Mouse (Mus musculus) limb, embryonic 12.5 days (tissue): ENCODE data around the gene Oosp3. TPM values are rescaled to one million over a fixed set of nuclear protein-coding genes. Genes with fewer than 3 reads are reported as not detected.

Experiments used
- ATAC-seq: fragments of 200-750 bp; cut with Nextera tagmentation; 2 replicates; pipeline ENCODE4 v1.8.0; 2017; ENCODE audit warnings: low read depth, moderate TSS enrichment; ENCODE audit not compliant: insufficient number of reproducible peaks, insufficient read depth, low FRiP score, low TSS enrichment
- H3K27ac ChIP-seq: fragments of 300-500 bp; sonication (generic); 2 replicates; pipeline ENCODE4 v1.5.1; 2016; ENCODE audit warnings: mild to moderate bottlenecking, moderate library complexity
- H3K27me3 ChIP-seq: fragments of 300-500 bp; sonication (generic); 2 replicates; pipeline ENCODE4 v1.6.1; 2016; ENCODE audit warnings: mild to moderate bottlenecking, moderate library complexity
- H3K36me3 ChIP-seq: fragments of 300-500 bp; sonication (generic); 2 replicates; pipeline ENCODE4 v1.6.1; 2016; ENCODE audit warnings: mild to moderate bottlenecking, moderate library complexity
- H3K4me1 ChIP-seq: fragments of 300-500 bp; sonication (generic); replicated peaks from 2 replicates; pipeline ENCODE4 v1.6.1; 2016
- H3K4me2 ChIP-seq: fragments of 300-500 bp; sonication (generic); 2 replicates; pipeline ENCODE4 v1.6.1; 2016; ENCODE audit warnings: mild to moderate bottlenecking, moderate library complexity
- H3K4me3 ChIP-seq: fragments of 300-500 bp; sonication (generic); replicated peaks from 2 replicates; pipeline ENCODE4 v1.5.1; 2016; ENCODE audit warnings: mild to moderate bottlenecking
- H3K9ac ChIP-seq: fragments of 300-500 bp; sonication (generic); replicated peaks from 2 replicates; pipeline ENCODE4 v1.6.1; 2016; ENCODE audit warnings: mild to moderate bottlenecking, moderate library complexity
- H3K9me3 ChIP-seq: fragments of 300-500 bp; sonication (generic); 2 replicates; pipeline ENCODE4 v1.6.1; 2016; ENCODE audit warnings: mild to moderate bottlenecking, moderate library complexity
- WGBS: fragments of 180-500 bp; shearing (Covaris S2); methylation state at CpG from one replicate; pipeline ENCODE4 v1.1.7; 2016; 5-methylcytosine and 5-hydroxymethylcytosine counted together
- polyA plus RNA-seq: library from polyadenylated mRNA; unstranded; fragments of >200 nt; fragmentation: Nextera tagmentation; extraction: Ambion mirVana; gene quantifications from 2 replicates; pipeline ENCODE4 v1.2.1, GENCODE M21; 2016

Oosp3 gene
- not detected in 2 replicates for polyA plus RNA-seq

GRCm38 (mm10) chr19:11696755-11697154 is at the start of gene Oosp3:
Gene Oosp3 (plus strand): TSS chr19:11697055.
- H3K4me3 ChIP-seq, result no peak within 1 kb of the TSS
- H3K9ac ChIP-seq, result no peak within 1 kb of the TSS
- WGBS, result 80% methylated on average over 2 of the region's 2 CpGs
- no peaks in the 10 kb centered on the region for H3K9me3 ChIP-seq
- H3K36me3 ChIP-seq, result no peaks in the 10 kb centered on the region
- no peaks in the 10 kb centered on the region for H3K27me3 ChIP-seq
- no peak within 1 kb of the TSS for H3K4me2 ChIP-seq
- H3K4me1 ChIP-seq, result no peaks in the 10 kb centered on the region
- no peak within 1 kb of the TSS for H3K27ac ChIP-seq
- ATAC-seq, result no peak

- Histone ChIP-seq H3K27me3 (no peaks in the 10 kb centered on the region), H3K9ac (no peak overlapping the region), H3K36me3 (no peaks in the 10 kb centered on the region), H3K27ac (no peak overlapping the region), H3K9me3 (no peaks in the 10 kb centered on the region), H3K4me1 (no peaks in the 10 kb centered on the region), H3K4me2 (no peak overlapping the region), H3K4me3 (no peak overlapping the region)
- ATAC-seq, result no peak
- 81% methylated on average over 4 of the region's 4 CpGs for WGBS
These were observed 47.3 kb upstream of the Oosp3 start for GRCm38 (mm10) chr19:11649564-11649963.

DNA sequence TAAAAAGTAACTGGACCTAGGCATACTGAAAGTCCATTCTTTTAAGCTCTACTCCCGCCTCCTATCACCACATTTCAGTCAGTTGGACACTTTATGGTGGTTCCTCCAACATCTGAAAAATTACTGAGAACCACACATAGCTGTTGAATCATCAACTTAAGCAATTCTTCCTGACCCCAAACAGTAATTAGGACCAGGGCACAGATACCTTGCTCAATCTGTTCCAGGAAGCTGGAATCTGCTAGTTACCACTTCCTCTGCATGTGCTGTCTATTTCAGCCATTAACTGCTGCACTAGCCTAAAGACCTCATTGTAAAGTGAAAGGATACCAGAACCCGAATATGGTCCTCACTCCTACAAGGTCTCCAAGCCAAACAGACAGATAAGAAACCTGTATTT is 37.7 kb upstream of the Oosp3 start:
- Histone ChIP-seq H3K27me3 (no peaks in the 10 kb centered on the region), H3K9ac (no peak overlapping the region), H3K9me3 (no peaks in the 10 kb centered on the region), H3K4me1 (no peaks in the 10 kb centered on the region), H3K4me3 (no peak overlapping the region), H3K27ac (no peak overlapping the region), H3K4me2 (no peak overlapping the region), H3K36me3 (no peaks in the 10 kb centered on the region)
- ATAC-seq, result no peak
- 65% methylated on average over 2 of the region's 2 CpGs for WGBS

GRCm38 (mm10) chr19:11660459-11660858 is 36.4 kb upstream of the Oosp3 start, which contains the start of gene Oosp2:
Gene Oosp2 (minus strand): TSS chr19:11660559.
- Histone ChIP-seq H3K4me2 (no peak within 1 kb of the TSS), H3K4me3 (no peak within 1 kb of the TSS), H3K36me3 (no peaks in the 10 kb centered on the region), H3K27ac (no peak within 1 kb of the TSS), H3K4me1 (no peaks in the 10 kb centered on the region), H3K9me3 (no peaks in the 10 kb centered on the region), H3K9ac (no peak within 1 kb of the TSS), H3K27me3 (no peaks in the 10 kb centered on the region)
- no peak for ATAC-seq
- 89% methylated on average over 5 of the region's 5 CpGs for WGBS

- H3K9ac ChIP-seq, result no peak overlapping the region
- H3K4me1 ChIP-seq, result no peaks in the 10 kb centered on the region
- no peaks in the 10 kb centered on the region for H3K9me3 ChIP-seq
- H3K27me3 ChIP-seq, result no peaks in the 10 kb centered on the region
- H3K4me2 ChIP-seq, result no peak overlapping the region
- H3K36me3 ChIP-seq, result no peaks in the 10 kb centered on the region
- ATAC-seq, result no peak
- H3K27ac ChIP-seq, result no peak overlapping the region
- H3K4me3 ChIP-seq, result no peak overlapping the region
These were observed 35.3 kb upstream of the Oosp3 start for GRCm38 (mm10) chr19:11661562-11661961.

GRCm38 (mm10) chr19:11690839-11691238 is 6.0 kb upstream of the Oosp3 start, which contains the start of gene Oosp1:
Gene Oosp1 (minus strand): TSS chr19:11691150.
- 44% methylated on average over 5 of the region's 5 CpGs for WGBS
- Histone ChIP-seq H3K27me3 (no peaks in the 10 kb centered on the region), H3K4me2 (no peak within 1 kb of the TSS), H3K9me3 (no peaks in the 10 kb centered on the region), H3K4me1 (no peaks in the 10 kb centered on the region), H3K36me3 (no peaks in the 10 kb centered on the region), H3K4me3 (no peak within 1 kb of the TSS), H3K9ac (no peak within 1 kb of the TSS), H3K27ac (no peak within 1 kb of the TSS)
- no peak for ATAC-seq

- H3K4me3 ChIP-seq, result no peak overlapping the region
- no peaks in the 10 kb centered on the region for H3K36me3 ChIP-seq
- H3K27me3 ChIP-seq, result no peaks in the 10 kb centered on the region
- no peak overlapping the region for H3K9ac ChIP-seq
- H3K9me3 ChIP-seq, result no peaks in the 10 kb centered on the region
- ATAC-seq, result no peak
- no peak overlapping the region for H3K4me2 ChIP-seq
- WGBS, result 62% methylated on average over 1 of the region's 1 CpGs
- H3K4me1 ChIP-seq, result no peaks in the 10 kb centered on the region
- no peak overlapping the region for H3K27ac ChIP-seq
These were observed 5.4 kb upstream of the Oosp3 start for GRCm38 (mm10) chr19:11691454-11691853.

DNA sequence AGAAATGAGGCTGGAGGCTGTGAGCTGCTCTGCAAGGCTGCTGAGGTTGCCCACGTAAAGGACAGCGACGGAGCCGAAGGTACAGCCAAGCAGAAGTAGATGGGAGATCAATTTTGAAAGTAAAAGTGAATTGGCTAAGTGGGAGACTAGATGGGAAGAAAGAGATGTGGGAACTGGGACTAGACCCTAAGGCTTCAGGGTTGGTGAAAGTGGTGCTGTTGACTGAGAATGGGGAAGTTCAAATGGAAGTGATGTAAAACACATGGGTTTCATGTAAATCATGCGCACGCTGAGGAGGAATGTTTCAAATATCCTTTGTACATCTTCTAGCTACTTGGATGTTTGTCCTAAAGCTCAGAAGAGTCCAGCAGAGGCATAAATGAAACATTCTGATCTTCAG is 1.5 kb downstream of the Oosp3 start:
- Histone ChIP-seq H3K4me1 (no peaks in the 10 kb centered on the region), H3K9ac (no peak overlapping the region), H3K4me3 (no peak overlapping the region), H3K27me3 (no peaks in the 10 kb centered on the region), H3K36me3 (no peaks in the 10 kb centered on the region), H3K9me3 (no peaks in the 10 kb centered on the region), H3K4me2 (no peak overlapping the region), H3K27ac (no peak overlapping the region)
- ATAC-seq, result no peak
- 83% methylated on average over 6 of the region's 6 CpGs for WGBS

DNA sequence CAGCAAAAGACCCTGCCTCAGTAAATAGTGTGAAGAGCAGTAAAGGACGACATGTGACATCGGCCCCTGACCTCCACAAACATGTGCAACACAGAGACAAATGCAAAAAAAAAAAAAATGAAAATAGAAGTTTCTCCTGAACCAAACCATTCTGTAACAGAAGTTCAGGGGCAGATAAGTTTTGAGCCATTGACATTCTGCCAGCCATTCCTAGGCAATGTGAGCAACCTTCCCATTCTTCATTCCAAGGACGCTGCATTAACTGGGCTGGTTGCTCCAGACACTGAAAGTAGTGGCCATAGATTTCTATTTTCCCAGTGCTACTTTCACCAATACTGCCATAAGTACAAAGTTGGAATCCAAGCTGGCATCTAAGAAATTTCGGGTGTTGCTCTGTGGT is 15.6 kb downstream of the Oosp3 start:
- H3K9ac ChIP-seq, result no peak overlapping the region
- no peaks in the 10 kb centered on the region for H3K4me1 ChIP-seq
- no peaks in the 10 kb centered on the region for H3K9me3 ChIP-seq
- H3K4me2 ChIP-seq, result no peak overlapping the region
- no peak overlapping the region for H3K4me3 ChIP-seq
- no peaks in the 10 kb centered on the region for H3K36me3 ChIP-seq
- H3K27ac ChIP-seq, result no peak overlapping the region
- H3K27me3 ChIP-seq, result no peaks in the 10 kb centered on the region
- 85% methylated on average over 4 of the region's 4 CpGs for WGBS
- no peak for ATAC-seq

DNA sequence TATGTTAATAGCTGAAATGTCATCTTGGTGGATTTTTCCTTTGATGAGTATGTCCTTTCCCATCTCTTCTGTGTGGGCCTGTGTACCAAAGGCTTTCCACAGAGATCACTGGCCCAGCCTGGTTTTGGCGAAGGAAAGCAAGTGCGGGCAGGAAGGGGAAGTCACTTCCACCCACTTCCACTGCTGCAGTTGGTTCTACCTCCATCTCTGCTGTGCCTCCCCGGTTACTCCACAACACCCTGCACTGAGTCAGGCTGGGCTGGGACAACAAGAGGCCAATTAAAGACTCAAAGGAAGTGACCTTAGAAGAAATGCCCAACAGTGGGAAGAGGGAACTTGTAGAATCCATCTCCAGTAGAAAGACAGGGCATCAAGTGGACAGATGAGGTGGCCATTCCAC is 23.2 kb downstream of the Oosp3 start:
- no peak overlapping the region for H3K4me2 ChIP-seq
- no peaks in the 10 kb centered on the region for H3K9me3 ChIP-seq
- no peak overlapping the region for H3K27ac ChIP-seq
- H3K4me1 ChIP-seq, result no peaks in the 10 kb centered on the region
- H3K4me3 ChIP-seq, result no peak overlapping the region
- no peaks in the 10 kb centered on the region for H3K27me3 ChIP-seq
- no peak overlapping the region for H3K9ac ChIP-seq
- no peak for ATAC-seq
- 88% methylated on average over 3 of the region's 3 CpGs for WGBS
- H3K36me3 ChIP-seq, result no peaks in the 10 kb centered on the region

DNA sequence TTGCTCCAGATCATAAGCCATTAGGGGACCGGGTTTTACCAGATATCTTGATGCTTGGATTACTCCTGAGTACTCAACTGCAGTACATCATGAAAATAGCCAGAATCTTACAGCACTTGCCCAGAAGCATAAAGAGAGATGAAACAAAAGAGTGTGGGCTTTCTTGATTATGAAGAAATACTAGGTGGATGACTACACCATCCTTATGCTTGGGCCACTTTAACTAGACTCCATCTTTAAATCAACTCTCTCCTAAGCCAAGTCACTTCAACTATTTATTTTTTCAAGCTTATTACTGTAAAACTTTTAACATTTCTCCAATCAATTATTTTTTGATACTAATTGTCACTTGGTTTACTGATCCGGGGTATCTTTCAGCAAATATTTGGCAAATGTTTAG is 27.0 kb downstream of the Oosp3 start:
- H3K9ac ChIP-seq, result no peak overlapping the region
- no peak overlapping the region for H3K27ac ChIP-seq
- 88% methylated on average over 2 of the region's 2 CpGs for WGBS
- ATAC-seq, result no peak
- H3K4me3 ChIP-seq, result no peak overlapping the region
- no peaks in the 10 kb centered on the region for H3K9me3 ChIP-seq
- no peaks in the 10 kb centered on the region for H3K4me1 ChIP-seq
- no peak overlapping the region for H3K4me2 ChIP-seq
- no peaks in the 10 kb centered on the region for H3K36me3 ChIP-seq
- H3K27me3 ChIP-seq, result no peaks in the 10 kb centered on the region

DNA sequence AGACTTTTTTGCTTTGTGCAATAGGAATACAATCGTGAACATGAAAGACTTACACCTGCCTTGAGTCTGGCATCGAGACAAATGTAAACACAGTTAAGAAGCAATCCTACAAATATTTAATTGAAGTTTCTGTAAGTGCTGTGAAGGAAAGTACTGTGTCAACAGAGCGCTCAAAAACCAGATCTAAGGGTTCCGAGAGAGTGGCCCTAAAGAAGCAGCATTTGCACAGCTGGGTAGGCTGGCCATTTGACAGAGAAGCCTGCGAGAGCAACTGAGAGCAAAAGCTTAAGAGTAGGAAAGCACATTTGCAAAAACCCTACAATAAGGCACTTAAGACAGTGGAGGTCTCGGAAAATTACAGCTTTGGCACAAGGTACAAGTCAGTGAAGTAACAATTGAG is 27.4 kb downstream of the Oosp3 start:
- Histone ChIP-seq H3K4me3 (no peak overlapping the region), H3K4me1 (no peaks in the 10 kb centered on the region), H3K4me2 (no peak overlapping the region), H3K9ac (no peak overlapping the region), H3K27me3 (no peaks in the 10 kb centered on the region), H3K27ac (no peak overlapping the region), H3K9me3 (no peaks in the 10 kb centered on the region), H3K36me3 (no peaks in the 10 kb centered on the region)
- WGBS, result 86% methylated on average over 6 of the region's 6 CpGs
- no peak for ATAC-seq
